Mouse (Mus musculus) adrenal gland, postnatal 0 days (tissue): ENCODE measurements around the gene Gfral. TPM values are rescaled to one million over a fixed set of nuclear protein-coding genes. Genes with fewer than 3 reads are reported as not detected.

ENCODE experiments used
- polyA plus RNA-seq: library from polyadenylated mRNA; unstranded; fragments of >200 nt; fragmentation: Nextera tagmentation; extraction: Ambion mirVana; gene quantifications from 2 replicates; pipeline ENCODE4 v1.2.1, GENCODE M21; 2015

Gene Gfral
- polyA plus RNA-seq = not detected in 2 replicates

GRCm38 (mm10) chr9:76213557-76213956 is at the start of gene Gfral:
TSS of gene Gfral (minus strand) at chr9:76213657.

Other genes starting within 250 kb of the Gfral start
- 5.3 and 8.8 TPM in 2 replicates for gene Hmgcll1, start 198.8 kb downstream of the Gfral start, polyA plus RNA-seq
- 0.17 and 0.61 TPM in 2 replicates for gene Hcrtr2, start 110.2 kb upstream of the Gfral start, polyA plus RNA-seq